Mouse (Mus musculus) gastrocnemius, postnatal 10 days (tissue): ENCODE measurements around the gene Plekha5. TPM values are rescaled to one million over a fixed set of nuclear protein-coding genes. Genes with fewer than 3 reads are reported as not detected.

Source experiments
- total RNA-seq, 2 experiments: library from RNA; stranded (reverse); gene quantifications; 2 replicates each; pipeline ENCODE4 v1.2.3; 2021

Plekha5 gene
- total RNA-seq, 2 experiments from 2014 or later = 20.0 to 23.4 TPM

Other genes starting within 250 kb of the Plekha5 start
- gene Aebp2, start 198.6 kb downstream of the Plekha5 start, total RNA-seq = 10 to 100 TPM; 38.6 to 45.2 TPM